Mouse (Mus musculus) monocyte, adult 2 months (primary cell): Measurements from ENCODE around the gene Glt6d1.
"Not testable (repeated sequence)": the region's sequence is repeated elsewhere in the genome, so short reads cannot be mapped to it uniquely, and the experiment has no call there.

Source experiments
- DNase-seq, 2 experiments: peaks; one replicate each; pipeline ENCODE4 v3.0.0; 2022; ENCODE audit warnings: low spot score in 2 of 2, low read depth in 1 of 2

Glt6d1 gene

DNA sequence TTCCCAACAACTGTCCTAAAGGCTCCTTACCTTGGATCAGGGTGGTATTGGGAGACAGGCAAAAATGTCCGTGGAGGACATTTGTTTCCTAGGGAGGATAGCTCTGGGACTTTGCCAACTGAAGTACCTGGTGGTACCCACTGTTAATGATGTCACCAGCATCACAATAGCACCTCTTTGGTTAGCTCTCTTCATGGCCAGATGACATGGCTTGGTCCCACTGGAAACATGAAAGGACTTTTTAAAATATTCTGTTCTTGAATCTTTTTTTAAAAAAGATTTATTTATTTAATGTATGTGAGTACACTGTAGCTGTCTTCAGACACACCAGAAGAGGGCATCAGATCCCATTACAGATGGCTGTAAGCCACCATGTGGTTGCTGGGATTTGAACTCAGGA, at the start of gene Glt6d1:
TSS of gene Glt6d1 (minus strand) at position 101 of the 400 bp plus-strand sequence.
- DNase-seq, result not testable (repeated sequence)

DNA sequence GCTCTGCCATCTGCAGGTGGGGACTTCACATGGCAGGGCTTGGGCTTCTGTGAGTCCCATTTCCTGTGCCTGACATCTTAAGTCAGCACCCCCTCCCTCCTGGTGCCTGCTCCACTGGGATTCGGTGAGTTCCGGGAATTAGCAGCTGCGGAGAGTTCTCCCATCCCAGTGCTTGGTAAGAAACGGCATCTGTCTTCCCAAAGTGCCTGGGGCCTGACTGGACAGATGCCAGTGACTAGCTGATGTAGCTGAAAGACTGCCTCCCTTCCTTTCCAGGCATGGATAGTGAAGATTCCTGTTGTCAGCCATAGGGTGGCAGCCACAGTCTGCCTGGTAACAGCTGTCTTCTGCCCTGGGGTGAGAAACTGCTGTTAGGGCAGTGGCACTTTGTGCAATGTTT, 49.8 kb upstream of the Glt6d1 start:
- DNase-seq, result no peak

DNA sequence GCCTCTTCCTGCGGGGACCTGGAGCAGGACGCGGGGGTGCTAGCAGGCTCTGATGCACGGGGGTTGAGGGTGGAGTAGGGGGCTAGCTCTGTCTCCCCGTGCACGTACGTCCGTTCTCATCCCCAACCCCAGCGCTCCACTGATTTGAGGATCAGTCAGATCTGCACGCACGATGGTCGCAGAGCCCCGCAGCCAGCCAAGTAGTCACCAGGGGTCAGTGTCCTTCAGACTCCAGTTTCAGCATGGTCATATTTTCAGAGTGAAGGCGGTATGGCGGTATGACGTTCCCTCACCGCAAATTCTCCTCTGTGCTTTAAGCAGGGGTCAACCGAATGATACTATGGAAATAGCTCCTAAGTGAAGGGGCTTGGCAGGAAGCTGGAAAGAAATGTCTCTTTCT, 48.6 kb upstream of the Glt6d1 start:
- DNase-seq, result no peak

DNA sequence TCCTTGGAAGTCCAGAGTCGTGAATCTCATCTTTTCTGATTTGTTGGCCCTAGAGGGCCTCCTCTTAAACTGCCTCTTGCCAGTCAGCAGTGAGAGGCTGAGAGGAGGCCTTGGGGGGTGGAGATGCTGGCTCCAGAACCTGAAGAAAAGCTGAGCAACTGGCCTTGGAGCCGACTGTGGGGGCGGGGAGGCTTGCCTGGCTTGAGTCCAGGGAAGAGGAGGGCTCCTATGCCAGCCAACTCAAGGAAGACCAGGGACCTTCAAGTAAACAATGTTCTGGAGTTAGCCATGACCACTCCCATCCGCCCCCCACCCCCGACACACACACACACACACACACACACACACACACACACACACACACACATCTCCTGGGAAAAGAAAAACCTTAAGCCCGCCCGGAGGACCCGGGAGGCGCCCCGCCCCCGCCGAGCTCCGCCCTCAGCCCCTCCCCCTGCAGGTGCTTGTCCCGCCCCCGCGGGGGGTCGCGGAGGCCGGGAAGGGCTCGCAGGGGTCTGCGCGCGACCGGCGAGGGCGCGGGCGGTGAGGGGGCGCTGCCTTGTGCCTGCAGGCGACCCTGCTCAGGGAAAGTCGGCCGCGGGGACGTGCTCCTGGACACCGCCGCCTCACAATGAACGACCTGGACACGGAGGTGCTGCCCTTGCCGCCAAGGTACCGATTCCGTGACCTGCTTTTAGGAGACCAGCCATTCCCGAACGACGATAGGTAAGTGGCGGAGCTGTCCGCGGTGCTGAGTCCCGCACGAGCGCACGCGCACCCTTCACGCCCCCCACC, 47.9 kb upstream of the Glt6d1 start, which contains the start of gene Kcnt1:
TSS of gene Kcnt1 (plus strand) at position 398 of the 795 bp plus-strand sequence.
- DNase-seq, result no peak

DNA sequence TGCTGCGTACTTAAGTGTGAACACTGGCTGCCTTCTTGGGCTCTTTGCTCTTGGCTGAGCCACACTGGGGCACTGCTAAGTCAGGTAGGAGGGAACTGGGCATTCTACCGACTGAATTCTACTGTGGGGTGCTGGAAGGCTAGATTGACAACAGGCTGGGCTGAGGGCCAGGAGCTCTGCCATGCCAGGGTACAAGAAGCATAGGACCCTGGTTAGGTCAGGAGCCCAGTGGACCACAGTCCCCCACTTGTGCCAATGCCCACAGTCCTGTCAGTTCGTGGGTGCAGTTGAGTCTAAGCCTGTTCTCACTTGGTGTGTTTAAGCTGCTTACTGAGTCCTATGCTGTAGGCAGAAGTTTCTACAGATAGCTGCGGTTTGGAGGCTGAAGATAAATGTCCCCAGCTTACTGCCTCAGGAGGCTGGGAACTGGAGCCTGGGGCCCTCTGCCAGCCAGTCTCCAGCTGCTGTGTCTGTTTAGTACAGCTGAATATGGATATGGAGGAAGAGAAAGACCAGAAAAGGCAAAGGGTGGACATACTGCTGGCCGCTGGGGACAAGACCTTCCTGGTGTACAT, 47.1 kb upstream of the Glt6d1 start:
- DNase-seq, result no peak

DNA sequence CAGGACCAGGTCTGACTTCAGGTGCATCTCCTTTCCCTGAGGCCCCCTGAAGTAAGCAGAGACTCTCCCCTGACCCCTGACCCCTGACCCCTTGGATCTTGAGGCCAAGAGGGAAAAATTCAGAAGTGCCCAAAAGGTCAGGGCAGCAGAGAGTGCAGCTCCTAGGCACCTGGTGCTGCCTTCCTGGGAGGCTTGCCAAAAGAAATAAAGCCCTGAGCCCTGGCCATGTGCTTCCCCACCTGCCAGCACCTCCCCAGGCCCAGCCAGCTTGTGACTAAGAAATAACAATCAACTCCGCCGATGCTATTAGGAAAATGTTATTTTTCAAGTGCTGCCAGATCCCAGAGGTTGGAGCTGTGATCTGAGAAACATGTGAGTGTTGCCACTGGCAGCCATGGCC, 46.4 kb upstream of the Glt6d1 start:
- DNase-seq, result no peak

DNA sequence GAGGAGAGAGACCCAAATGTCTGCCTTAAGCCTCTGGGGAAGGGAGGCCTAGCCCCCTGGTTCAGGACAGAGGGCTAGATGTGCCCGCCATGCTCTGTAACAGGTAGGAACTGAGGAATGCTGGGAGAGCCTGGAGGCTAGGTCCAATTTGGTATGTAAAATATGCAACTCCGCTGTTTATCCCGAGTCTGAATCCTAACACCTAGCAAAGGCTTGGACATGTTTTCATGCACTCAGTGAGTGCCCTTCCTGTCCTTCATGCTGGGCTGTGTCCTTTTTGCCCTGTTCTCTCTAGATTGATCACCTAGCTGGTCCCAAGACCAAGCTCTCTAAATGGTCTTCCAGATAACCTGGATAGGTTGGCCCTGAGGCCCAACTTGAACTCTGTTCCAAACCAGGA, 44.2 kb upstream of the Glt6d1 start:
- no peak for DNase-seq

DNA sequence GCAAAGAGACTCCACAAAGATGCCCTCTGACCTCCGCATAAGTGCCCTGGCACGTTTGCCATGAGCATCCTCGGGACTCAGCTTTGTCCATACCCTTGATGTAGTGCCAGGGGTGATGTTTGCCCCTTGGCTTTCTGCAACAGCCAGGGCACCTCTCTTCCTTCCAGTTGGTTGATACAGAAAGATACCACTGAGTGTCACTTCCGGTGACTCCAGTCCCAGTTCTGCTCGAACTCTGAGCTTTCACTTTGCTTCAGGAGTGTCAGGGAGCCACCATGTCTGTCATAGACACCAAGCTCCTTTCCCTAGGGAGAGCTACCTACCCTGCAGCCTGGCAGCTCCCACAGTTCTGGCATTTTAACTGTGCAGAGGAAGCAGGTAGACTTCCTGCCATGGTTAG, 38.4 kb upstream of the Glt6d1 start:
- DNase-seq, result no peak

DNA sequence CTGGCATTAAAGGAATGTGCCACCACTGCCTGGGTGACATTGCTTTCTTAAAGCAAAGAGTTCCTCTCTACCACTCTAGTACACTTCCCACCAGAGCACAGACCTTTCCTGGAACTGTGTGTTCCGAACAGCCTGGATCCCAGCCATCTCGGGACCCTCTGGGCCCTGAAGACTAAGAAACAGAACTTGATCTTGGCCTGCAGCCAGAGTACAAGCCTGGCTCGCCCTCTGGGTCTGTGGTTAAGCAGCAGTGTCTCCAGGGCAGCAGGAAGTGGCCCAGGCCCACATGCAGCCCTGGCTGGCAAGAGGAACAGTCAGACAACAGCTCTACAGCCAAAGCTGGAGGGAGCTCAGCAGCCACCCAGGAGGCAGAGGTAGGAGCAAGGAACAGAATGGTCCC, 37.0 kb upstream of the Glt6d1 start:
- no peak for DNase-seq

DNA sequence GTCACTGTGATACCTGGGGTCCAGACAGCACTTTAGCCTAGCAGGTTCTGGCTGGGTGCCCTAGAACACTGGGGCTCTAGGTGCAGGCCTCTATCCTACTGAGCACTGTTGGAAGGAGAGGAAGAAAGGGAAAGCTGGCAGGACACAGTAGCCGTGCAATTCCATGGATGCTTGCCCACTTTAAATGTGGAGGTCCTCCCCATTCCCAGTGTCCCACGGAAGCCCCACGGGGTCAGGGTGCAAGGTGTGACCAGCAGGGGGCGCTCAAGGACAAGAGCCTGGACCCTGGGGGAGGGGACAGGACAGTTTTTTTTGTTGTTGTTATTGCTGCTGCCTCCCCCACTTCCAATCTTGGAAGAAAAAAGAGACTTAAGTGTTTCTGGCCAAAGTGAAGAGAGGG, 34.7 kb upstream of the Glt6d1 start:
- peak in 1 of 2 experiments; percentile 24 for DNase-seq

DNA sequence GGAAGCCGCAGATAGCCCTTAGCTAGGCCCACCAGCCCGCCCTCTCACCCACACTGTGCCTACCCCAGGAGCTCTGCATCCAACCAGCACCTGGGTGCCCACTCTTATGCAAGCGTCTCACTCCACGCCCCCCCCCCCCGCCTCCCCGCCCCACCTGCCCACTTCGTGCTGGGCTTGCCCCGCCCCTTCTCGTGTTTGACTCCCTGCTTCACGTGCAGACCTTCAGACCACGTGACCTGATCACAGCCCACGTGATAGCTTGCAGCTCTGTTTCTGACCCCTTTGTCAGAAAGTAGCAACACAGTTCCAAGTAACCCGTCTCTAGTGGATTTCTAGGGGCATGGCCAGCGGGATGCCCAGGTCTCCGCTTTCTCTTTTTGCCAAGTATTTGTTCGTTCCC, 31.6 kb upstream of the Glt6d1 start, which contains the start of gene Sohlh1:
TSS of gene Sohlh1 (minus strand) at position 23 of the 400 bp plus-strand sequence.
- no peak for DNase-seq

DNA sequence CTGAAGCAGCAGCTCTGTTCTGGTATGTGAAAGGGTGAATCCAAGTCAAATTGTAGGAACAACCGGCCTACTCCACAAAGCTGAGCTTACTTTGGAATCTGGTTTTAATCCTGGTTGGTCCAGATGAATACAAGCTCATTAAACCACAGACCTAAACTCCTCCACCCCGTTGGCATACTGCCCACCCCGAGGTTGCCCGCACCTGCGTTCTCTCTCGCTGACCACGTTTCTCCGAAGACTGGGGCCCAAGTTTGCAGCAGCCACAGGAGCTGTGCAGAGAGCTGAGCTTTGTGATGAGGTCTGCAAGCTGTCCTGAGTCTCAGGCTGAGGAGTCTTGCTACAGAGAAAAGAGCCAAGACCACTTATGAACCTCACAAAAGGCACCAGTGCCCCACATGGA, 30.9 kb upstream of the Glt6d1 start:
- DNase-seq, result no peak

DNA sequence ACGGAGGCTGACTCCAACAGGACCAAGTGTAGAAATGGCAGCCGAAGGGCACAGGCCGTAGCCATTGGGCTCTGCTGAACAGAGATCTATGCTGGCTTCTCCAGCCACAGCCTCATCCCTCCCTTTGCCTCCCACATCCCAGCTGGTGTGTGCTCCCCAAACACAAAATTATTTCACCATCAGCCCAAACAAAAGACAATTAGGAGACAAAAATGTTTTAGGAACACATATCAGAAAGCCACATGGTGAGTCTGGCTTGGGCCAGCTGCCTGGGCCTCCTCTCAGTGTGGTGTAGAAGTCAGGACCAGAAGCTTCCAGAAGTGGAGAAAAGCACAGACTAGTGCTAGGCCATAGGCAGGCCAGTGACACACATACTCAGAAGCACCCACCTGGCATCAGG, 28.4 kb upstream of the Glt6d1 start:
- DNase-seq, result no peak

DNA sequence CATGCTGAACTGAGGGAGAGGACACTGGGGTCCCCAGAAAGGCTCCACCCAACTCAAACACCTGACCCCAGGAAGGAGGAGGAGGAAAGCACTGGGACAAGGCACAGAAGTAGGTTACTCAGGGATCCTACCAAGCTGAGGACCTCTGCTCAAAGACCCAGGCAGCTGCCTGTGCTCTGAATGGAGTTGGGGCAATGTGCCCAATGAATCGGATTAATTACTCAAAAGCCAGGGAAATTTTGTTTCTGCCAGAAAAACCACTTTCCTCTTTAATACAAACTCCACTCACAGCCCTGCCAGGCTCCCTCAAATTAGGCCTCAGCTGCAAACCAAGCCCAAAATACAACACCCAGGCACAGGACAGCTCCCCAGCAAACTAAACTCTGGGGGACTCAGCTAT, 27.1 kb upstream of the Glt6d1 start:
- DNase-seq, result no peak

DNA sequence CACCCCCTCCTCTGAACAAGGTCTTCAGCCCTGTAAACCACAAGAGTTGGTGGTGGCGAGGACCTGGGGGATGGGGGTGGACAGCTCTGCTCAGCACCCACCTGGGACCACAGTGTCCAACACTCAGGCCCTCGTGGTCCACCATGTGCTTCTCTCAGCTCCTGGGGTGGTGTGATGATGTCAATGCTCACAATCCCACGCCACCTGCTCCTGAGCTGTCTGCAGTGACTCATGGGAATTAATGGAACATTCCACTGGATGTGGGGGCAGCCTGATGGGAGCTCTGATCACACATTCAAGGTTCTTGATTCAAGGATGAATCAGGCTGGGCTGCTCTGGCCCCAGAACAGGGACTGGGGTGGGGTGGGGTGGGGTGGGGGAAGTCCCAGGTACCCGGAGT, 26.5 kb upstream of the Glt6d1 start:
- DNase-seq, result no peak

DNA sequence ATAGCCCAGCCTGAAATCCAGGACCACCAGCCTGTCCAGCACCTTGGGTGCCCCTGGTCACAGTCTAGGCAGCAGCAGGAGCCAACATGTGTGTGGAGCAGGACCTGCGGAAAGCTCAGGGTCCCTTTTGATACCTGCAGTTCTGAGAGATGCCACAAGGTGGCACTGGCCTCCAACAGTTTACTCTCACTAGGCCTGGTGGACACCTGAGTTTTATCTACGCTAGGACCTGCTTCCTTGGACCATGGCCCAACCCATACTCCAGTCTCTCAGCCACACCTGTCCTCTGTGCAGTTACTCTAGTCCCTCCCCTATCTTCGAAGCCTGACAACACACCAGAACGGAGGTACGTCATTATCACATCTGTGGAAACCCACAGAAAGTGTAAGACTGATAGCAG, 20.6 kb upstream of the Glt6d1 start:
- peak in 1 of 2 experiments; percentile 22 for DNase-seq

DNA sequence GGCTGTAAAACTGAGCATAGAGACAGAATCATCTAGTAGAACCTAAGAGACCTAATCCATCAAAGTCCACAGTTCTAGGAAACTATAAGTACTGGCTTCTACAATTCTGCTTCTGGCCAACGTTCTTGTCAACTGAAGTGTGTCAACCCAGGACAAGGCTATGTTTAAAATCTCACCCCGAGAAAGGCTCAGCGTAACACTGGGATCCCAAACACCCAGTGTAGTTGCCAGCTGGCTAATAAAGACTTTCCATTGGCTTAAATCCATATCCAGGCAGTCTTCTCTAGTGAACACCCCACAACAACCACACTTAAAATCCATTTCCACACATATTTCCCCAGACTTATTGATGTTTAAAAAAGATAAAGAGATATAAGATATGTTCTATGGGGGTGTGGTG, 15.1 kb upstream of the Glt6d1 start:
- DNase-seq, result no peak

DNA sequence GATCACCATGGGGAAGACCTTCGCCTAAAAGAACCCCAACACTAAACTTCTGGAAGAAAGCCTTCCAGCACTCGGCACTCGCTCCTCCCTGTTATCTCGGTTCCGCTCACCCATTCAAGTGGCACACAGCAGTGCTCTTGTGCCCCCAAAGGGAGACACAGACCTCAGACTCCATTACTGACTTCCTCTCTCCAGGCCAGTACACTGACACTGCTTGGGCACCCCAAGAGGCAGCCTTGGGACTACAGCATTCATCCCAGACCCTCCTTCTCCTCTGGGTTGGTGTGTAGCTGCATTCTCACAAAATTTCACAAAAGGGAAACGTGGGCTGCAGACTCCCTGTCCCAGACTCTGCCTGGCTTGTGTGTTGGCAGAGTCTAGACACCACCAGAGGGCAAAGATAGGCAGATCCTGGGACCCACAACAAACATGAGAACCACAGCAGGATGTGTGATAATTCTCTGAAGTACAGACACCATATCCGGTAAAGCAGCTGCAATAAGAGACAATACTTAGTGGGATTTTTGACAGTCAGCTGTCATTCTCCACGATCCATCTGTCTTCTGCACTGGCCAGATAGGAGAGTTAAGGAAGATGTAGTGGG, 12.8 kb upstream of the Glt6d1 start:
- no peak for DNase-seq

DNA sequence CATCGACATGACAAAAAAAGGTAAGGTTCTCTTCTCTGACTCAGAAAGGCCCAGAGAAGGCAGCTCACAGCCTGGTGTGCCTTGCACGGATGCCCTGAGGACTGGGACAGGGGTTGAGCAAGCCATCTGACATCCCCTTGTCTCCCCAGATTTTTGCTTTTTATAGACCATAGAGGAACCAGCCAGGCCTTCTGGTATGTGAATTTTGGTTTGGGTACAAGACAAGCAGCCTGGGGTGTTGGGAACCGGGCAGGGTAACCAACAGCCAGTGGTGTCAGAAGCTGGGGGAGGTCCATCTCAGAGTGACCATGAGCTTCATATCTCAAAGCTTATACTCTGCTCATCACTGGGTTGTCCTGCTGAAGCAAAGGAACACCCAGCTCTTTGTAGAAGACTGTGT, 9.1 kb upstream of the Glt6d1 start:
- no peak for DNase-seq

DNA sequence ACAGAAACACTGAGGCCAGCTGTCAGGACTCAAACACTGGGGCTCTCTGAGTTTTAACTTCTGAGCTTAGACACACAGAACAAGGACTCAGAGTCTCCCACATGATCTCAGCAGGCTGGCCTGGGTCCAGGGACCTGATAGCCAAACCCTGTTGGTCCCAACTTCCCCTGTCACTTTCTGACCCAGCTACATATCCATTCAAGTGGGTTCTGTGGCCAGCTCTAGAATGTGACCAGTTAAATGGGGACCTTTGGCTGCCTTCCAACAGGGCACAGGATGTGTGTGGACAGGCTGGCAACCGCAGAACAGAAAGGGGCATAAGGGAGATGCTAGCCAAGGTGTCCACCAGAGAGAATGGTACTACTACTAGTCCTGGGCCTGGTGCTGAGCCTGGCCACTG, 7.2 kb upstream of the Glt6d1 start, which contains the start of gene Lcn9:
TSS of gene Lcn9 (plus strand) at position 348 of the 400 bp plus-strand sequence.
- no peak for DNase-seq

DNA sequence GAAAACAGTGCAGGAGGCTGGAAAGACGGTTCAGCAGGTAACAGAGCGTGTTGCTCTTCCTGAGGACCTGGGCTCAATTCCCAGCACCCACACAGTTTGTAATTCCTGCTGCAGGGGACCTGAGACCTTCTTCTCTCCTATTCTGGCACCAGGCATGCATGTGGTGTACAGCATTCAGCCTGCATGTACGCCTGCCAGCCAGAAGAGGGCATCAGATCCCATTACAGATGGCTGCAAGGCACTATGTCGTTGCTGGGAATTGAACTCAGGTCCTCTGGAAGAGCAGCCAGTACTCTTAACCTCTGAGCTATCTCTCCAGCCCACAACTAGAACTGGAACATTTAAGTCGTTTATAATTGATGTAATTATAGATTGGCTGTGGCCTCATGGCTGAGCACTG, 2.3 kb downstream of the Glt6d1 start:
- DNase-seq, result no peak

DNA sequence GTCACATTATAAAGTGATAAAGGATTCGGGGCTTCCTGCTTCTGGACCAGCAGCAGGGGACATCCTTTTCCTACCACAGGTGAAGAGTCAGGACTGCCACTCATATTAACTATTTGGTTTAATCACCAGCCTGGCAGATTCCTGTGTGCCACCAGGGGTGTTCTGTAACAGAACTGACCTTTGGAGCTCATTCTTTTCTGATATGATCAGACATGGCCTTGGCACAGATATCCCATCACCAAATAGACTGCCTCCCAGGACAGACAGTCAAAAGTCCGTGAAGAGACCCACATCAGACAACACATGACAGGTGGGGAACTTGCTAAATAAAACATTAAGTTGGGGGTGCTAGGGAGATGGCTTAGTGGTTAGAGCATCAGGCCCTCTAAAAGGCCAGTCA, 3.9 kb downstream of the Glt6d1 start:
- DNase-seq, result no peak
